Mouse (Mus musculus): Measurements from ENCODE around the gene Ice1. TPM values are rescaled to one million over a fixed set of nuclear protein-coding genes. Genes with fewer than 3 reads are reported as not detected.

Ice1 gene
- total and polyA plus RNA-seq, 3 experiments = 9.6 to 51.5 (median 29.3) TPM

DNA sequence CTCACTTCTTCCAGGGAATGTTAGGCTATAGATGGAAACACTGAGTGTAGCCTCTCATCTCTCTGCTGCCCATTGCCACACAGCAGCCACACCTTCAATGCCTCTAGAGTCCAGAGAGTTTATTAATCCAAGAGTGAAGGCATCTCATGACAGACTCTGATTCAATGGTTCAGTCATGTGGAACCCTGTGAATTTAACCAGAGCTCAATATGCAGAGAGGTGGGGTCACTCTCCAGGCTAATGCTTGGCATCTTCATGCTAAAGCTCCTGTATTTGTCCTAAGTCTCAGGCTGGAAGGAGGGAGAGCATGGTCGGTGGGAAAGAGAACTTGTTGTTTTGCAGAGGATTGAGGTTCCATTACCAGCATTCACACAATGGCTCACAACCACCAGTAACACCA, 97.6 kb downstream of the Ice1 start:
- H3K36me3 ChIP-seq (replicated peaks) = no peaks in the 10 kb centered on the region
- H3K27me3 ChIP-seq (ENCODE audit: insufficient read depth, low read length) = no peaks in the 10 kb centered on the region
- no peak overlapping the region for H3K4me3 ChIP-seq (ENCODE audit: low read depth, low read length)
- ATAC-seq (ENCODE audit: extremely low read depth, insufficient number of reproducible peaks, low FRiP score, poor library complexity, severe bottlenecking) (no peak), DNase-seq (ENCODE audit: low spot score) (no peak)
- no peaks in the 10 kb centered on the region for H3K4me1 ChIP-seq (ENCODE audit: insufficient read depth, low read depth, low read length)
- TF ChIP-seq POLR2AphosphoS5 (IDR thresholded peaks at IDR 0.05; ENCODE audit: insufficient replicate concordance, low read depth, low read length) (no peak), GATA1 (IDR thresholded peaks at IDR 0.05; ENCODE audit: borderline replicate concordance, low read length) (no peak), GATA2 (IDR thresholded peaks at IDR 0.05; ENCODE audit: borderline replicate concordance, low read depth, low read length) (no peak), TAL1 (conservative IDR thresholded peaks at IDR 0.05; ENCODE audit: low read depth, low read length) (no peak), CTCF (IDR thresholded peaks at IDR 0.05; ENCODE audit: low read depth, low read length) (no peak)
- H3K9me3 ChIP-seq (replicated peaks) = peaks cover 33% of the 10 kb centered on the region

DNA sequence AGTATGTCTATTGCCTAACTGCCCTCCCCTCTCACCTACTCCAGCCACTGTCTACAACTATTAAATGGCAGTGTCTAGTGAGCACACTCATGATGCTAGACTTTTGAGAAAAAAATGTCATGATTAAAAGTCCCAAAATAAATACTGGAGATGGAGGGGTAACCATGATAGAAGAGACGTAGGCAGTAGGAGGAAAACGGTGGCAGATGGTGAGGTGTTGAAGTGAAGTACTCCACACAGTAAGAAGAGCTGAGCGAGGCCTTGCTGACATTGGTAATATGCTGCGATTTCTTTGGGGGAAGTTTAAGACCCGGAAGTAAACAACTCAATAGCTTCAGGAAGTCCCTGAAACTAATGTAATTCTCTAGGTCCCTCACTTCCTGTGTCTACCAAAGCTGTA, 104.0 kb downstream of the Ice1 start:
- DNase-seq (ENCODE audit: low spot score) (no peak), ATAC-seq (ENCODE audit: extremely low read depth, insufficient number of reproducible peaks, low FRiP score, poor library complexity, severe bottlenecking) (no peak)
- H3K36me3 ChIP-seq (replicated peaks) = no peaks in the 10 kb centered on the region
- TF ChIP-seq GATA1 (IDR thresholded peaks at IDR 0.05; ENCODE audit: borderline replicate concordance, low read length) = no peak
- TF ChIP-seq CTCF (IDR thresholded peaks at IDR 0.05; ENCODE audit: low read depth, low read length) = no peak
- no peak for TF ChIP-seq GATA2 (IDR thresholded peaks at IDR 0.05; ENCODE audit: borderline replicate concordance, low read depth, low read length)
- no peak for TF ChIP-seq TAL1 (conservative IDR thresholded peaks at IDR 0.05; ENCODE audit: low read depth, low read length)
- no peak for TF ChIP-seq POLR2AphosphoS5 (IDR thresholded peaks at IDR 0.05; ENCODE audit: insufficient replicate concordance, low read depth, low read length)
- peaks cover 48% of the 10 kb centered on the region for H3K9me3 ChIP-seq (replicated peaks)
- H3K4me1 ChIP-seq (ENCODE audit: insufficient read depth, low read depth, low read length) = no peaks in the 10 kb centered on the region
- H3K4me3 ChIP-seq (ENCODE audit: low read depth, low read length) = no peak overlapping the region
- no peaks in the 10 kb centered on the region for H3K27me3 ChIP-seq (ENCODE audit: insufficient read depth, low read length)

DNA sequence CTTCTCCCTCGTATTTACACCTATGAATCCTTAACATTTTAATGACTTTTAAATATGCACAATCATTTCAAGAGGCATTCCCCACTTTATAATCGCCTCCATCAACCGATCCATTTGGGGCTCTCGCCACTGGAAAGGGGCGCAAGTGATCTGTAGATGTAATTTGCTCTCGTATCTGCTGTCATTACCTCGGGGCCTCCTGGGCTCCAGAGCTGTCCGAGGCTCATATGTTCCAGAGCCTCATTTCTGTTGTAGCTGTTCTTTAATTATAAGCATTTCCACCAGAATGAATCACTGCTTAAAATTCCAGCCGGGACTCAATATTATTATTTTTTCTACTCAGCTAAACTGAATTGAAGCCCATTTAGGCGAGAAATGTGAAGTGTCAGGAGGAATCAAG, 104.7 kb downstream of the Ice1 start:
- Histone ChIP-seq H3K36me3 (replicated peaks) (no peaks in the 10 kb centered on the region), H3K4me3 (ENCODE audit: low read depth, low read length) (no peak overlapping the region), H3K4me1 (ENCODE audit: insufficient read depth, low read depth, low read length) (no peaks in the 10 kb centered on the region), H3K27me3 (ENCODE audit: insufficient read depth, low read length) (no peaks in the 10 kb centered on the region), H3K9me3 (replicated peaks) (peaks cover 52% of the 10 kb centered on the region)
- ATAC-seq (ENCODE audit: extremely low read depth, insufficient number of reproducible peaks, low FRiP score, poor library complexity, severe bottlenecking) (no peak), DNase-seq (ENCODE audit: low spot score) (no peak)
- TF ChIP-seq TAL1 (conservative IDR thresholded peaks at IDR 0.05; ENCODE audit: low read depth, low read length) (no peak), GATA1 (IDR thresholded peaks at IDR 0.05; ENCODE audit: borderline replicate concordance, low read length) (no peak), CTCF (IDR thresholded peaks at IDR 0.05; ENCODE audit: low read depth, low read length) (no peak), GATA2 (IDR thresholded peaks at IDR 0.05; ENCODE audit: borderline replicate concordance, low read depth, low read length) (no peak), POLR2AphosphoS5 (IDR thresholded peaks at IDR 0.05; ENCODE audit: insufficient replicate concordance, low read depth, low read length) (no peak)

DNA sequence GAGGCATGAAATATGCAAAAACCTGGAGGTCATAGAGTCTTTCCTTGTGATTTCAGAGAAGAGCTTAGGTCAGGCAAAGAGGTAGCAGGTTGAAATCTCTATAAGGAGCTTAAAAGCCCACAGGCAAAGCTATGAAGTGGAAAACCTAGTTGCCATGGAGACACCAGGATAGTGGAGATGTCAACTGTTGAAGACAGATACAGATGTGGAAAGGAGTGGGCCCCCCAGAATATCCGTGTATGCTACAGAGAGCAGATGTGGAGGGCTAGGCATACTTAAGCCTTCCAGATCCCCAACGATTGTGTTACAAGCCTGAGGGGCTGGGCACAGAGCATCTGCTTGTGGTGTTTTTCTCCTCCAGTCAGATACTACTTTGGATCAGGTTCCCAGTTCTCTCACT, 119.8 kb downstream of the Ice1 start:
- Histone ChIP-seq H3K4me3 (ENCODE audit: low read depth, low read length) (no peak overlapping the region), H3K36me3 (replicated peaks) (no peaks in the 10 kb centered on the region), H3K4me1 (ENCODE audit: insufficient read depth, low read depth, low read length) (no peaks in the 10 kb centered on the region), H3K27me3 (ENCODE audit: insufficient read depth, low read length) (no peaks in the 10 kb centered on the region), H3K9me3 (replicated peaks) (peaks cover 21% of the 10 kb centered on the region)
- no peak for TF ChIP-seq GATA2 (IDR thresholded peaks at IDR 0.05; ENCODE audit: borderline replicate concordance, low read depth, low read length)
- TF ChIP-seq POLR2AphosphoS5 (IDR thresholded peaks at IDR 0.05; ENCODE audit: insufficient replicate concordance, low read depth, low read length) = no peak
- no peak for TF ChIP-seq CTCF (IDR thresholded peaks at IDR 0.05; ENCODE audit: low read depth, low read length)
- TF ChIP-seq TAL1 (conservative IDR thresholded peaks at IDR 0.05; ENCODE audit: low read depth, low read length) = no peak
- no peak for TF ChIP-seq GATA1 (IDR thresholded peaks at IDR 0.05; ENCODE audit: borderline replicate concordance, low read length)
- no peak for DNase-seq (ENCODE audit: low spot score)
- no peak for ATAC-seq (ENCODE audit: extremely low read depth, insufficient number of reproducible peaks, low FRiP score, poor library complexity, severe bottlenecking)

DNA sequence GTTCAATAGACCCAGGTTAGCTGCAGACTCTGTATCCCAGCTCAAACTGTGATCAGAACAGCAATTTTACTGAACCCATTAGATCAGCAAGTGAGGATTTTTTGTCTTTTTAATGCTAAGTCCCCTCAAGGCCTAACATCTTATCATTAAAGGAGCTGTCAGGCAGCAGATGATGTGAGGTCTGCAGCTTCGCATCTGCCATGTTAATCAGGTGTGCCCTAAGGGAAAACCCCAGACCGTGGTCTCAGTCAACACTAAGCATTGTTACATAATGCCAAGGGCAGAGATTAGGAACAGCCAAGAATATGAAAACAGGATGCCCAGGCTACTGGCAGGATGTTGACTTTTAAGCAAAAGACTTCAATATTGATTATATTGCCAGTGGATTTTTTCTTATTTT, 122.4 kb downstream of the Ice1 start:
- DNase-seq (ENCODE audit: low spot score) (no peak), ATAC-seq (ENCODE audit: extremely low read depth, insufficient number of reproducible peaks, low FRiP score, poor library complexity, severe bottlenecking) (no peak)
- Histone ChIP-seq H3K36me3 (replicated peaks) (no peaks in the 10 kb centered on the region), H3K9me3 (replicated peaks) (peaks cover 33% of the 10 kb centered on the region), H3K27me3 (ENCODE audit: insufficient read depth, low read length) (no peaks in the 10 kb centered on the region), H3K4me3 (ENCODE audit: low read depth, low read length) (no peak overlapping the region), H3K4me1 (ENCODE audit: insufficient read depth, low read depth, low read length) (no peaks in the 10 kb centered on the region)
- TF ChIP-seq GATA1 (IDR thresholded peaks at IDR 0.05; ENCODE audit: borderline replicate concordance, low read length) (no peak), POLR2AphosphoS5 (IDR thresholded peaks at IDR 0.05; ENCODE audit: insufficient replicate concordance, low read depth, low read length) (no peak), CTCF (IDR thresholded peaks at IDR 0.05; ENCODE audit: low read depth, low read length) (no peak), TAL1 (conservative IDR thresholded peaks at IDR 0.05; ENCODE audit: low read depth, low read length) (no peak), GATA2 (IDR thresholded peaks at IDR 0.05; ENCODE audit: borderline replicate concordance, low read depth, low read length) (no peak)

DNA sequence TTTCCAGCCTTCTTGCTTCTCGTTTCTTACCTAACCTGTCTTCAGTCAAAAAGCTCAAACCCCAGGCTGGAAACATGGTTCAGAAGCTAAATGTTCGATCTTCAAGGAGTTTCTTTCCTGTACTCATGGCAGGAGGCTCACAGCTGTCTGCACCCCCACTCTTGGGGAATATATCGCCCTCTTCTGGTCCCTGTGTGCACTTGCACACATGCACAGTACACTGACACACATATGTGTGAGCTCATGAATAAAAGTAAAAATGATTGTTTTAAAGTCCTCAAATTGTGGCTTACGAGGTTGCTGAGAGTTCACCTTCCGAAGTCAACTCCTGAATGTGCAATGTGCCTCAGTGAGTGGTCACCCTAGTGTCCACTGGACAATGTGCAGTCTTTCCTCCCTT, 127.2 kb downstream of the Ice1 start:
- Histone ChIP-seq H3K27me3 (ENCODE audit: insufficient read depth, low read length) (no peaks in the 10 kb centered on the region), H3K36me3 (replicated peaks) (no peaks in the 10 kb centered on the region), H3K9me3 (replicated peaks) (peaks cover 48% of the 10 kb centered on the region), H3K4me1 (ENCODE audit: insufficient read depth, low read depth, low read length) (no peaks in the 10 kb centered on the region), H3K4me3 (ENCODE audit: low read depth, low read length) (no peak overlapping the region)
- ATAC-seq (ENCODE audit: extremely low read depth, insufficient number of reproducible peaks, low FRiP score, poor library complexity, severe bottlenecking) (no peak), DNase-seq (ENCODE audit: low spot score) (no peak)
- TF ChIP-seq POLR2AphosphoS5 (IDR thresholded peaks at IDR 0.05; ENCODE audit: insufficient replicate concordance, low read depth, low read length) (no peak), GATA2 (IDR thresholded peaks at IDR 0.05; ENCODE audit: borderline replicate concordance, low read depth, low read length) (no peak), CTCF (IDR thresholded peaks at IDR 0.05; ENCODE audit: low read depth, low read length) (no peak), GATA1 (IDR thresholded peaks at IDR 0.05; ENCODE audit: borderline replicate concordance, low read length) (no peak), TAL1 (conservative IDR thresholded peaks at IDR 0.05; ENCODE audit: low read depth, low read length) (no peak)
